Mouse (Mus musculus) layer of hippocampus, postnatal 36 days (tissue): ENCODE measurements around the gene Lypla2. TPM values are rescaled to one million over a fixed set of nuclear protein-coding genes. Genes with fewer than 3 reads are reported as not detected.
"Not testable (repeated sequence)": the region's sequence is repeated elsewhere in the genome, so short reads cannot be mapped to it uniquely, and the experiment has no call there.

Experiments used
- DNase-seq, 2 experiments: peaks; one replicate each; pipeline ENCODE4 v3.0.0; 2022
- total RNA-seq, 2 experiments: library from RNA; stranded (reverse); gene quantifications; 2 replicates each; pipeline ENCODE4 v1.2.3; 2021

Lypla2 gene
- total RNA-seq = 100 to 1,000 TPM in 1 of 2 experiments, 10 to 100 TPM in 1; 93.4 to 106 TPM

GRCm38 (mm10) chr4:135972556-135972906, at the start of gene Lypla2:
TSS of gene Lypla2 (minus strand) at chr4:135972626.
- DNase-seq = peak; percentile 88 to 89

GRCm38 (mm10) chr4:136021549-136022047, 49.2 kb upstream of the Lypla2 start, which contains the start of gene Eloa:
TSS of gene Eloa (minus strand) at chr4:136021763.
- DNase-seq = peak; percentile 98 to 99

- DNase-seq = peak; percentile 8 to 12
These were observed 48.5 kb upstream of the Lypla2 start for GRCm38 (mm10) chr4:136020743-136021548.

DNA sequence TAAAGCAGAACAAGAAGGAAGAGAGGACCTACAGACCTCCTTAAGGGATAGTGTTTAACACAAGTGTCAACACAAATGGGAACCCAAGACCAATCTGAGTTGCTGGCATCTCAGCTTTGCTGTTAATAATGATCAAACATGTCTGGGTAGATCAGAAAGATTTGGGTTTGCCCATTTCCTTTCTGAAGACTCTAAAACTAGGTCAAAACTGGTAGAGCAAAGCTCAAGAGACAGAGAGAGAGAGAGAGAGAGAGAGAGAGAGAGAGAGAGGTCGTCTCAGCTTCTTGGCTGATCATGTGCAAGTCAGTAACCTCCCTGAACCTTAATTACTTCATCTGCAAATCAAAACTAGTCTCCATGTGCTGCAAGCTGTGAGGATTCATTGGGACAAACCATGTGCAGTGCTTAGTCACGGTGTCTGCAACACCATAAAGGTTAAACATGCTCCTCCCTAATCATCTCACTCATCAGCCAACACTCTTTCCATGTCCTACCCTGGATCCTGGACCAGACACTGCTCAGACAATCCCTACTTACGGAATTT, 43.7 kb upstream of the Lypla2 start:
- DNase-seq = no peak

DNA sequence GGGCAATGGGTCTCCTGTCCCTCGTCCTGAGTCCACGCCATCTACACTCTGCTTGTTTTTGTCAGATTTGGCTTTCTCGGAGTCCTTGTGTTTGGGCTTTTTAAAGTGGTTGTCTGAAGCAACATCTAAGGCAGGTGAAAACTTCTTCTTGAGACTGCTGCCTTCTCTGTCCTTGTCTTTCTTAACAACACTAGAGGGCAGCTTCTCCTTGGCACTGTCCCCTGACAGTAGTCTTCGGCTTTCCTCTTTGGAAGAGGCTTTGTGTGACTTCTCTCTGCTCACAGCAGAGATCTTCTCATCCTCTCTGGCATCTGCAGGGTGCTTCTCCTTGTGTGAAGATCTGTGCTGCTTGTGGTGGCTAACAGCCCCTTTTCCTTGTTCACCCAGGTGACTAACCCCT, 38.2 kb upstream of the Lypla2 start:
- no peak for DNase-seq

DNA sequence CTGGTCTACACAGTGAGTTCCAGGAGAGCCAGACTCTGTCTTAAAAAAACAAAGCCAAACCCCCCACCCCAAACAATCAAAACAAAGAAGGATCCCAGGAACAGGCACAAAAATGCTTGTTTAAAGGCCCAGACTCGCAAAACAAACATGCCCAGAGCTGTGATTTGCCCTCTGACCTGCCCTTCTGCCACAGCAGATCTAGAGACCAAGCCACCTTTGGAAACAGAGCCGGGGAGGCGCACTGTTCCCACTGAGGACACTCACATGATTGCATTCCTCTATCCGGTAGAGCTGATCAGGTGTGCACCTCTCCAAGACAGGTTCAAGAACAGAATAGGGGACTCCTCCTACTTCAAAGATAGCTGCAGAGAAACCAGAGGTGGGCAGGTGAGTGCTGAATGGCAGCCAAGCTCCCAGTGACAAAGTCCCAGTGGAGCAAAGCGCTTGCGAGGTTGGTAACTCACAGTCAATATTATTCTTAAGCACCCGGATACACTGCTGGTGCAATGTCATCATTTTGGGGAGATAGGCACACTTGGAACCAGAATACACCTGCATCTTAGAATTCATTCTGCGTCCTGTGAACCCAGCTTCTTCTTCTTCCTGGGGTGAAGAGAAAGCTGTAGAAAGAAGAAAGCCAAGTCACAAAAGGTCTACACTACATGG, 36.5 kb upstream of the Lypla2 start:
- no peak for DNase-seq

GRCm38 (mm10) chr4:136006821-136007220, 34.4 kb upstream of the Lypla2 start:
- DNase-seq = no peak

GRCm38 (mm10) chr4:136004921-136005320, 32.5 kb upstream of the Lypla2 start:
- no peak for DNase-seq

- DNase-seq = no peak
These were observed 31.8 kb upstream of the Lypla2 start for GRCm38 (mm10) chr4:136004107-136004675.

- DNase-seq = no peak
These were observed 22.7 kb upstream of the Lypla2 start for GRCm38 (mm10) chr4:135995118-135995517.

DNA sequence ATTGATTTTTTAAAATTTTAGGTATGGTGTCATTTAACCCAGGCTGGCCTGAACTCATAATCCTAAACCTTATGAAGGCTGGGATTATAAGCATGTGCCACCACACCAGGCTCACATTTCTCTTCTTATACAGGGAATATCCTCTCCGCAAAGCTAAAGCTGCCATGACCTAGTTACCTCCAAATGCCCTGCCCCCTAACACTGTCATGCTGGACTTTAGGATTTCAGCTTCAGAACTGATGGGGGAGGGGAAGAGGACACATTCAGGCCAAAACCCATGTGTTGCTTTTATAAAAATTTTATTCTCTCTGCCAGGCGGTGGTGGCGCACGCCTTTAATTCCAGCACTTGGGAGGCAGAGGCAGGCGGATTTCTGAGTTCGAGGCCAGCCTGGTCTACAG, 21.5 kb upstream of the Lypla2 start:
- no peak for DNase-seq

GRCm38 (mm10) chr4:135987714-135988113, 15.3 kb upstream of the Lypla2 start:
- no peak for DNase-seq

DNA sequence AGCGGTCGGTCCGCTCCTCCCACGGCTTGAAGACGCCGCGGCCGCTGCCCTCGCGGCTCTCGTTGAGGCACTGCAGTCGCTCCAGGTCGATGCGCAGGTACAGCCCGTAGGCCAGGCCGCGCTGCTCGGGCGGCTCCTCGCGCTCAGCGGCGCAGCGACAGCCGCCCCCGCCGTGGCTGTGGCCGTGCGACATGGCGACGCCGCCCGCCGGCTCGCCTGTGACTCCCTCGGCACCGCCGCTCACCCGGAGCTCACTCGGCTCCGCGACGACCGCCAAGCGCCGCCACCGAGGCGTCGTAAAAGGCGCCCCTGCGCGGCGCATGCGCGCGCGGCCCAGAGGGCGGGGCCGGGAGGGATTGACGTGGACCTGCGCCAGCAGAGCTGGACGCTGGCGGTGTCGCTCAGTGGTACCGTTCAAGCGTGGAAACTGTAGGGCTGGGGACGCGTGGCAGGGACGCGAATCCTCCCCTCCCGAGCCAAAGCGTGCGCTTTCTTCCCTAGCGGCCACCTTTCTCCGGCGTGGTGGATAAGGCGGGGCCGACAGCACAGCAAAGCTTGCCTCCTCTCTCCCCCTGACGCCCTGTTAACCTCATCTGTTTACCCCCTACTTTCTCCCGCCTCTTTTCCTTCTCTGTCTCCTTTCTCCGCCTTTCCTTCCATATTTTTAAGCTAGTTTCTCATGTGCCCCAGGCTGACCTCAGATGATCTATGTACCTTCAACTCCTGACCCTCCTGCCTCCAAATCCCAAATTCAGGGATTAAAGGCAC, 14.7 kb upstream of the Lypla2 start, which contains the start of gene Pithd1:
TSS of gene Pithd1 (minus strand) at position 322 of the 768 bp plus-strand sequence.
- DNase-seq = peak; percentile 92 to 93

- no peak for DNase-seq
These were observed 14.0 kb upstream of the Lypla2 start for GRCm38 (mm10) chr4:135986301-135986942.

GRCm38 (mm10) chr4:135985769-135986168, 13.3 kb upstream of the Lypla2 start:
- no peak for DNase-seq

GRCm38 (mm10) chr4:135985193-135985592, 12.8 kb upstream of the Lypla2 start:
- no peak for DNase-seq

DNA sequence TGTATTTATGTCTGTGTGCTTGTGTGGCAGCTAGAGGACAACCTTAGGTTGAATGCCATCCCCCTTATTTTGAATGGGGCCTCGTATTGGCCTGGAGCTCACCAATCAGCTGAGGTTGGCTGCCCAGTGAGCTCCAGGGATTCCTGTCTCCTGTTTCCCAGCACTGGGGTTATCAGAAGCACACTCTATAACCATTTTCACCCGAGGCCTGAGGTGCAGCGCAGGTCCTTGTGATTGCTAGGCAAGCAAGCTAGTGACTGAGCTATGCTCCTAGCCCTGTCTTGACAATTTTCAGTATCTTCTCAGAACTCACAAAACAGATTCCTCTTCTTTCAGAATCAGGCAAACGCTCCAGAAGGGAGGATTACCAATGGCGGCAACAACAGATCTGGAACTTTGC, 12.1 kb upstream of the Lypla2 start:
- no peak for DNase-seq

DNA sequence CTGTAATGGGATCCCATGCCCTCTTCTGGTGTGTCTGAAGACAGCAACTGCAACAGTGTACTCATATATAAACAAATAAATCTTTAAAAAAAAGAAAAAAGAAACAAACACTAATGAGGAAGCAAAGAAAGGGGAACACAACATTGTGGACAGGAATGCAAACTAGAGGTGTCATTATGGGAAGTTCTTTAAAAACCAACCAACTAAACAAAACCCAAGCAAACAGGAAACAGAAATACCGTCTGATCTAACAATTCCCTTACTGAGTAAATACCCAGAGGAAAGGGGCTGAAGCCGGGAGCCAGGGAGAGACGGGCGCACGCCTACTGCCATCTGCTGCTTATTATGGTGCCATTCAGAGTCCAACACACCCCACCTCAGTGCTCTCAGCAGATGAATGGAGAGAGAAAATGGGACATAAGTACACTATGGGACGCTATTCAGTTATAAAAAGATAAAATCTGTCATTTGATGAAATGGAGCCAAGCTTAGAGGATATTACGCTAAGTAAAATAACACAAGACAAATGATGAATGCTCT, 9.2 kb upstream of the Lypla2 start:
- peak; percentile 81 to 84 for DNase-seq

- DNase-seq = not testable (repeated sequence)
These were observed 7.8 kb upstream of the Lypla2 start for GRCm38 (mm10) chr4:135980223-135980622.

- no peak for DNase-seq
These were observed 3.7 kb upstream of the Lypla2 start for GRCm38 (mm10) chr4:135976146-135976545.
